In genomic region chr11:88307616-88308543, GRCm38 (mm10) we compare ENCODE assay signal across 12 mouse cellular contexts. TPM values are rescaled to one million over a fixed set of nuclear protein-coding genes. Genes with fewer than 3 reads are reported as not detected.
A peak's percentile ranks its signal among the peaks of the same experiment; 100 is the strongest.
DNase-seq lines count a peak whose midpoint lies in the region; ATAC-seq and TF ChIP-seq lines count a peak whose summit lies in the region.
"Had no signal": no experiment of that assay in that cellular context is flagged by ENCODE, and none has a peak within 500 bp of the region (broad histone marks: within the 10 kb centered on the region; RNA-seq: fewer than 3 reads in every experiment).

No protein-coding gene starts in this region.

- no peaks in the 10 kb centered on the region for H3K36me3 ChIP-seq in limb, embryonic 12.5 days
- H3K36me3 ChIP-seq in limb, embryonic 10.5 days, result no peaks in the 10 kb centered on the region
- H3K36me3 ChIP-seq in ES-E14 (ENCODE audit: control insufficient read depth, insufficient read depth, low read length, poor library complexity, severe bottlenecking), result no peaks in the 10 kb centered on the region
- H3K36me3 ChIP-seq in stomach, postnatal 0 days (ENCODE audit: control insufficient read depth, insufficient read depth, low read length), result no peaks in the 10 kb centered on the region
- H3K36me3 ChIP-seq in heart, embryonic 12.5 days, result no peaks in the 10 kb centered on the region
- H3K36me3 ChIP-seq: embryonic facial prominence, embryonic 13.5 days had no signal

- no peak for TF ChIP-seq EP300 in stomach, postnatal 0 days (optimal IDR thresholded peaks at IDR 0.05)

- in situ Hi-C loops in ES-E14 (cut with MboI; ENCODE audit: low sequenced_read_pairs in 2 of 2, unreplicated experiment in 2 of 2), result loop anchor here in 1 of 2 experiments (10.0 kb wide), 1 partner anchor 517 kb away; no protein-coding TSS in a partner anchor

- no peak for DNase-seq in limb, embryonic 10.5 days (ENCODE audit: low spot score)
- peak; percentile 95 for DNase-seq in ES-E14 (ENCODE audit: low read depth, low spot score)
- DNase-seq in stomach, postnatal 0 days (ENCODE audit: low spot score), result peak; percentile 49
- no peak for DNase-seq in gastrocnemius, postnatal 10 days
- DNase-seq: lung, postnatal 4 days; right cerebral cortex, postnatal 25 days had no signal

- ATAC-seq in limb, embryonic 12.5 days (ENCODE audit: insufficient number of reproducible peaks, insufficient read depth, low FRiP score, low TSS enrichment, low read depth), result 0 out of 2 replicates have a peak, but pooled peaks have one; percentile 48
- 0 out of 2 replicates have a peak, but pooled peaks have one; percentile 21 for ATAC-seq in erythroblast, adult 5-6 weeks (replicated peaks; ENCODE audit: low FRiP score, poor library complexity, severe bottlenecking)
- ATAC-seq in stomach, postnatal 0 days (ENCODE audit: low FRiP score, low TSS enrichment), result peak; percentile 59; the same call in 1 of the 2 replicates
- ATAC-seq in heart, embryonic 12.5 days (ENCODE audit: insufficient number of reproducible peaks, low FRiP score), result no peak

- WGBS in limb, embryonic 12.5 days, result 79% methylated on average over 14 of the region's 14 CpGs
- WGBS in limb, embryonic 10.5 days, result 75% methylated on average over 14 of the region's 14 CpGs
- WGBS in stomach, postnatal 0 days, result 80% methylated on average over 14 of the region's 14 CpGs
- 76% methylated on average over 14 of the region's 14 CpGs for WGBS in heart, embryonic 12.5 days

- no peak overlapping the region for H3K9ac ChIP-seq in limb, embryonic 12.5 days (replicated peaks)
- H3K9ac ChIP-seq in ES-E14 (ENCODE audit: insufficient read depth, low read depth, low read length, poor library complexity, severe bottlenecking), result peak overlapping the region; percentile 37; the same call in 1 of the 2 replicates
- H3K9ac ChIP-seq in stomach, postnatal 0 days (ENCODE audit: low read length), result no peak overlapping the region
- no peak overlapping the region for H3K9ac ChIP-seq in heart, embryonic 12.5 days
- H3K9ac ChIP-seq: embryonic facial prominence, embryonic 13.5 days had no signal

- H3K27me3 ChIP-seq in limb, embryonic 12.5 days, result peaks cover 21% of the 10 kb centered on the region; the same call in 1 of the 2 replicates
- peaks cover 26% of the 10 kb centered on the region for H3K27me3 ChIP-seq in limb, embryonic 10.5 days (ENCODE audit: low read depth, poor library complexity, severe bottlenecking)
- no peaks in the 10 kb centered on the region for H3K27me3 ChIP-seq in stomach, postnatal 0 days (ENCODE audit: control insufficient read depth, insufficient read depth, low read length)
- H3K27me3 ChIP-seq in heart, embryonic 12.5 days (replicated peaks), result no peaks in the 10 kb centered on the region

- H3K27ac ChIP-seq in limb, embryonic 12.5 days, result no peak overlapping the region
- no peak overlapping the region for H3K27ac ChIP-seq in limb, embryonic 10.5 days
- no peak overlapping the region for H3K27ac ChIP-seq in ES-E14 (ENCODE audit: insufficient read depth, low read depth, low read length, poor library complexity, severe bottlenecking)
- no peak overlapping the region for H3K27ac ChIP-seq in stomach, postnatal 0 days (replicated peaks)
- H3K27ac ChIP-seq in heart, embryonic 12.5 days (ENCODE audit: poor library complexity, severe bottlenecking), result no peak overlapping the region
- H3K27ac ChIP-seq: embryonic facial prominence, embryonic 13.5 days had no signal

- no peaks in the 10 kb centered on the region for H3K9me3 ChIP-seq in limb, embryonic 12.5 days
- H3K9me3 ChIP-seq in limb, embryonic 10.5 days (replicated peaks), result no peaks in the 10 kb centered on the region
- H3K9me3 ChIP-seq in ES-E14 (ENCODE audit: control insufficient read depth, insufficient read depth, low read depth, low read length), result no peaks in the 10 kb centered on the region
- no peaks in the 10 kb centered on the region for H3K9me3 ChIP-seq in stomach, postnatal 0 days (ENCODE audit: control insufficient read depth, low read length)
- no peaks in the 10 kb centered on the region for H3K9me3 ChIP-seq in heart, embryonic 12.5 days (replicated peaks)
- H3K9me3 ChIP-seq: embryonic facial prominence, embryonic 13.5 days had no signal

- H3K4me2 ChIP-seq in limb, embryonic 12.5 days, result no peak overlapping the region
- no peak overlapping the region for H3K4me2 ChIP-seq in stomach, postnatal 0 days (replicated peaks; ENCODE audit: low read depth)
- no peak overlapping the region for H3K4me2 ChIP-seq in heart, embryonic 12.5 days
- H3K4me2 ChIP-seq: embryonic facial prominence, embryonic 13.5 days had no signal

- no peak; the same call in 1 of the 2 replicates for TF ChIP-seq CTCF in stomach, postnatal 0 days (IDR thresholded peaks at IDR 0.05; ENCODE audit: low read depth)

- peaks cover 15% of the 10 kb centered on the region for H3K4me1 ChIP-seq in limb, embryonic 12.5 days (replicated peaks)
- peaks cover 32% of the 10 kb centered on the region for H3K4me1 ChIP-seq in limb, embryonic 10.5 days
- peaks cover 0 to 6% of the 10 kb centered on the region in 2 experiments; a peak in 2 of 4 replicates for H3K4me1 ChIP-seq in ES-E14 (ENCODE audit: control insufficient read depth in 2 of 2, insufficient read depth in 2 of 2, low read length in 2 of 2, poor library complexity in 1 of 2)
- no peaks in the 10 kb centered on the region for H3K4me1 ChIP-seq in stomach, postnatal 0 days (replicated peaks; ENCODE audit: control insufficient read depth, insufficient read depth)
- H3K4me1 ChIP-seq in heart, embryonic 12.5 days (replicated peaks), result peaks cover 37% of the 10 kb centered on the region

- H3K4me3 ChIP-seq in limb, embryonic 12.5 days (replicated peaks), result no peak overlapping the region
- no peak overlapping the region for H3K4me3 ChIP-seq in limb, embryonic 10.5 days
- H3K4me3 ChIP-seq in ES-E14 (ENCODE audit: insufficient read depth in 1 of 2, low read depth in 1 of 2, low read length in 2 of 2, poor library complexity in 1 of 2, severe bottlenecking in 1 of 2), result peak overlapping the region; percentile 3 to 47; a peak in 3 of 4 replicates
- no peak overlapping the region for H3K4me3 ChIP-seq in stomach, postnatal 0 days (ENCODE audit: low read depth, low read length)
- H3K4me3 ChIP-seq in heart, embryonic 12.5 days, result no peak overlapping the region
- H3K4me3 ChIP-seq: embryonic facial prominence, embryonic 13.5 days had no signal

TF ChIP-seq in ES-E14, 5 proteins besides CTCF, POLR2A, EP300 and RAD21:
- TF ChIP-seq HCFC1 (IDR thresholded peaks at IDR 0.05; ENCODE audit: borderline replicate concordance, insufficient read depth, low read length) (0 out of 2 replicates have a peak, but pooled peaks have one; percentile 32), ZNF384 (IDR thresholded peaks at IDR 0.05; ENCODE audit: low read depth, low read length) (no peak), MAFK (IDR thresholded peaks at IDR 0.05; ENCODE audit: insufficient read depth, low read depth, low read length) (no peak), CHD2 (IDR thresholded peaks at IDR 0.05; ENCODE audit: low read depth, low read length) (no peak), ZC3H11A (IDR thresholded peaks at IDR 0.05; ENCODE audit: borderline replicate concordance, low read depth, low read length) (0 out of 2 replicates have a peak, but pooled peaks have one; percentile 19)

RNA-seq across cellular contexts. Expression of gene Ccdc182, which starts 14.0 kb away (rescaled TPM):
- 0.29 and 0.40 TPM in 2 replicates for polyA plus RNA-seq in limb, embryonic 12.5 days (2016; fragmentation: Nextera tagmentation; extraction: Ambion mirVana)
- not detected in 2 replicates for polyA plus RNA-seq in limb, embryonic 10.5 days (2016; fragmentation: Nextera tagmentation; extraction: Ambion mirVana)
- 0.37 TPM in 1 of 2 replicates, not detected in the other for total RNA-seq in ES-E14 (2012; rRNA removed)
- not detected in 2 replicates for total RNA-seq in erythroblast, adult 5-6 weeks (2015; ENCODE audit: low replicate concordance)
- not detected in 2 replicates for total RNA-seq in erythroblast, adult 5-6 weeks (2017; ENCODE audit: low replicate concordance)
- polyA plus RNA-seq in stomach, postnatal 0 days (2015; fragmentation: Nextera tagmentation; extraction: Ambion mirVana), result not detected in 2 replicates
- total RNA-seq in gastrocnemius, postnatal 10 days (2021), result not detected
- polyA plus RNA-seq in heart, embryonic 12.5 days (2016; fragmentation: Nextera tagmentation; extraction: Ambion mirVana), result 0.26 TPM in 1 of 2 replicates, not detected in the other
- total RNA-seq: layer of hippocampus, adult 8-10 months had no signal
- polyA plus RNA-seq: gonadal fat pad, adult 2 months had no signal

Comparison
In these comparisons a context has a peak if more than half of its experiments do, and no peak if none do; other contexts are left out.
1. H3K4me3 ChIP-seq: peak in ES-E14 (2 of 2); none in limb, embryonic 12.5 days (single experiment), limb, embryonic 10.5 days (single experiment), stomach, postnatal 0 days (single experiment) and heart, embryonic 12.5 days (single experiment).
2. DNase-seq: peak in ES-E14 (single experiment) and stomach, postnatal 0 days (single experiment); none in limb, embryonic 10.5 days (single experiment) and gastrocnemius, postnatal 10 days (single experiment).